Mouse (Mus musculus) stomach, embryonic 15.5 days (tissue): ENCODE results near the gene Tpst2. TPM values are rescaled to one million over a fixed set of nuclear protein-coding genes. Genes with fewer than 3 reads are reported as not detected.

Experiments
- ATAC-seq: fragments of 200-750 bp; cut with Nextera tagmentation; 2 replicates; pipeline ENCODE4 v1.8.0; 2017; ENCODE audit warnings: low read depth, moderate number of reproducible peaks, moderate TSS enrichment; ENCODE audit not compliant: insufficient read depth, low FRiP score
- H3K27ac ChIP-seq: fragments of 300-500 bp; sonication (generic); 2 replicates; pipeline ENCODE4 v1.5.1; 2015; ENCODE audit warnings: mild to moderate bottlenecking, inconsistent platforms
- H3K27me3 ChIP-seq: fragments of 300-500 bp; sonication (generic); replicated peaks from 2 replicates; pipeline ENCODE4 v1.6.1; 2015; ENCODE audit warnings: inconsistent platforms
- H3K36me3 ChIP-seq: fragments of 300-500 bp; sonication (generic); 2 replicates; pipeline ENCODE4 v1.6.1; 2015; ENCODE audit warnings: inconsistent platforms
- H3K4me1 ChIP-seq: fragments of 300-500 bp; sonication (generic); 2 replicates; pipeline ENCODE4 v1.6.1; 2015; ENCODE audit warnings: inconsistent platforms
- H3K4me2 ChIP-seq: fragments of 300-500 bp; sonication (generic); 2 replicates; pipeline ENCODE4 v1.6.1; 2015; ENCODE audit warnings: mild to moderate bottlenecking, inconsistent platforms
- H3K4me3 ChIP-seq: fragments of 300-500 bp; sonication (generic); replicated peaks from 2 replicates; pipeline ENCODE4 v1.5.1; 2015; ENCODE audit warnings: inconsistent platforms
- H3K9ac ChIP-seq: fragments of 300-500 bp; sonication (generic); 2 replicates; pipeline ENCODE4 v1.6.1; 2015; ENCODE audit warnings: inconsistent platforms
- H3K9me3 ChIP-seq: fragments of 300-500 bp; sonication (generic); 2 replicates; pipeline ENCODE4 v1.6.1; 2016; ENCODE audit warnings: inconsistent platforms
- whole genome bisulfite sequencing: fragments of 180-500 bp; shearing (Covaris S2); methylation state at CpG from one replicate; pipeline ENCODE4 v1.1.7; 2015; 5-methylcytosine and 5-hydroxymethylcytosine counted together
- polyA plus RNA-seq: library from polyadenylated mRNA; unstranded; fragments of >200 nt; fragmentation: Nextera tagmentation; extraction: Ambion mirVana; gene quantifications from 2 replicates; pipeline ENCODE4 v1.2.1, GENCODE M21; 2015

The Tpst2 gene
- 40.8 and 44.4 TPM in 2 replicates for polyA plus RNA-seq

GRCm38 (mm10) chr5:112276267-112276873 lies at the start of gene Tpst2:
TSS of gene Tpst2 (plus strand) at chr5:112276691.
- H3K27ac ChIP-seq, result peak within 1 kb of the TSS; percentile 75
- H3K9ac ChIP-seq, result peak within 1 kb of the TSS; percentile 60
- H3K4me1 ChIP-seq, result peaks cover 21% of the 10 kb centered on the region
- no peaks in the 10 kb centered on the region for H3K36me3 ChIP-seq
- peak within 1 kb of the TSS; percentile 87 for H3K4me2 ChIP-seq
- no peaks in the 10 kb centered on the region for H3K9me3 ChIP-seq
- peak within 1 kb of the TSS; percentile 79 for H3K4me3 ChIP-seq
- WGBS, result under 1% methylated on average over 62 of the region's 62 CpGs
- H3K27me3 ChIP-seq, result no peaks in the 10 kb centered on the region
- peak; percentile 95 for ATAC-seq

DNA sequence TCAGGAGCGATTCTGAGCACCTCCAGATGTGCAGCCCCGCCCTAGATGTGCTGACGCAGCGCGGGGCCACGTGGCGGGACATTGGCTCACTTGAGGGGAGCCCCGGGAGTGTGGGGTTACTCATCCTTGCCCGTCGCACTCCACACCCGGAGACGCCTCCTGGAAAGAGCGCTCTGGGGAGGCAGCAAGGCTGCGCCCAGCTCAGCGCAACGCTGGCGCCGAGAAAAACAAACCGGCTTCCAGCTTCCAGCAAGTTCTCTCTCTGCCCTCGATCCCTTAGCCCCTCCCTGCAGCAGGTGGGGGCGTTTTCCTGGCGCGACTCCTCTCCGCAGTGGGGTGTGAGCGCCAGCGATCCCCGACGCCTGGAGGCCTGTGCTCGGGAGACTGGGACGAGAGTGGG lies 49.1 kb upstream of the Tpst2 start:
- no peak for ATAC-seq
- H3K9ac ChIP-seq, result no peak overlapping the region
- no peak overlapping the region for H3K27ac ChIP-seq
- peak overlapping the region; percentile 37 for H3K4me3 ChIP-seq
- 1% methylated on average over 30 of the region's 30 CpGs for WGBS
- H3K9me3 ChIP-seq, result no peaks in the 10 kb centered on the region
- no peaks in the 10 kb centered on the region for H3K36me3 ChIP-seq
- peaks cover 52% of the 10 kb centered on the region for H3K27me3 ChIP-seq
- H3K4me1 ChIP-seq, result peaks cover 19% of the 10 kb centered on the region
- peak overlapping the region; percentile 56 for H3K4me2 ChIP-seq

GRCm38 (mm10) chr5:112227898-112228239 lies 48.6 kb upstream of the Tpst2 start:
- Histone ChIP-seq H3K36me3 (no peaks in the 10 kb centered on the region), H3K4me1 (peaks cover 19% of the 10 kb centered on the region), H3K9me3 (no peaks in the 10 kb centered on the region), H3K4me2 (peak overlapping the region; percentile 56), H3K27me3 (peaks cover 52% of the 10 kb centered on the region), H3K4me3 (peak overlapping the region; percentile 37), H3K27ac (no peak overlapping the region), H3K9ac (no peak overlapping the region)
- 4% methylated on average over 13 of the region's 13 CpGs for WGBS
- ATAC-seq, result no peak

- H3K36me3 ChIP-seq, result no peaks in the 10 kb centered on the region
- H3K9me3 ChIP-seq, result no peaks in the 10 kb centered on the region
- H3K9ac ChIP-seq, result no peak overlapping the region
- no peak overlapping the region for H3K27ac ChIP-seq
- peaks cover 52% of the 10 kb centered on the region for H3K27me3 ChIP-seq
- peaks cover 19% of the 10 kb centered on the region for H3K4me1 ChIP-seq
- ATAC-seq, result 0 out of 2 replicates have a peak, but pooled peaks have one; percentile 24
- peak overlapping the region; percentile 37 for H3K4me3 ChIP-seq
- WGBS, result 1% methylated on average over 57 of the region's 57 CpGs
- H3K4me2 ChIP-seq, result peak overlapping the region; percentile 56
Observed at GRCm38 (mm10) chr5:112228240-112229076, 48.0 kb upstream of the Tpst2 start.

- H3K4me1 ChIP-seq, result peaks cover 9% of the 10 kb centered on the region; the same call in 1 of the 2 replicates
- no peaks in the 10 kb centered on the region for H3K36me3 ChIP-seq
- H3K27ac ChIP-seq, result no peak overlapping the region
- no peaks in the 10 kb centered on the region for H3K9me3 ChIP-seq
- no peak overlapping the region for H3K4me2 ChIP-seq
- no peak overlapping the region for H3K4me3 ChIP-seq
- no peak overlapping the region for H3K9ac ChIP-seq
- peaks cover 5% of the 10 kb centered on the region; the same call in 1 of the 2 replicates for H3K27me3 ChIP-seq
- no peak for ATAC-seq
- WGBS, result 68% methylated on average over 5 of the region's 5 CpGs
Observed at GRCm38 (mm10) chr5:112235806-112236205, 40.7 kb upstream of the Tpst2 start.

GRCm38 (mm10) chr5:112236631-112237030 lies 39.9 kb upstream of the Tpst2 start:
- no peaks in the 10 kb centered on the region for H3K9me3 ChIP-seq
- no peak overlapping the region for H3K4me2 ChIP-seq
- H3K27me3 ChIP-seq, result peaks cover 5% of the 10 kb centered on the region; the same call in 1 of the 2 replicates
- peaks cover 9% of the 10 kb centered on the region; the same call in 1 of the 2 replicates for H3K4me1 ChIP-seq
- 70% methylated on average over 2 of the region's 2 CpGs for WGBS
- H3K4me3 ChIP-seq, result no peak overlapping the region
- H3K9ac ChIP-seq, result no peak overlapping the region
- H3K27ac ChIP-seq, result no peak overlapping the region
- no peak for ATAC-seq
- no peaks in the 10 kb centered on the region for H3K36me3 ChIP-seq

DNA sequence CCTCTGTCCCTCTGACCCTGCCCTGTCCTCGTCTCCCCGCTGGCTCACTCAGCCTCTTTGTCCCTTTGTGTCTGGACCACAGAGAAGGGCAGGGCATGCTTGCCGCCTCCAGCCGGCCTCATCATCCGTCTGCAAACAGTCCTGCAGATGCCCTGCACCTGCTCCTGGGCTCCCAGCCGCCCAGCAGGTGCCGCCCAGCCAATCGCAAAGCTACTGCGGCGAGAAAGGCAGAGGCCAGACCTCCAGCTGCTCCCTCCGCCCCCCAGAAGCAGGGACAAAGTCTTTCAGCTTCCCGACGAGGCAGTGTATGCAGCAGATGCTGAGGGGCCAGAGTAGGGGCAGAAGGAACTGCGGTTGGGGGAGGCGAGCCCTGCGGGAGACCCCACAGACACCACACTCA lies 39.1 kb upstream of the Tpst2 start:
- Histone ChIP-seq H3K4me1 (peaks cover 9% of the 10 kb centered on the region; the same call in 1 of the 2 replicates), H3K27ac (0 out of 2 replicates have a peak overlapping the region, but pooled peaks have one; percentile 3), H3K4me2 (peak overlapping the region; percentile 21), H3K36me3 (no peaks in the 10 kb centered on the region), H3K9ac (no peak overlapping the region), H3K9me3 (no peaks in the 10 kb centered on the region), H3K27me3 (peaks cover 5% of the 10 kb centered on the region; the same call in 1 of the 2 replicates), H3K4me3 (no peak overlapping the region)
- peak; percentile 37; the same call in 1 of the 2 replicates for ATAC-seq
- WGBS, result 4% methylated on average over 16 of the region's 16 CpGs

- WGBS, result 56% methylated on average over 9 of the region's 9 CpGs
- H3K9ac ChIP-seq, result no peak overlapping the region
- H3K4me3 ChIP-seq, result no peak overlapping the region
- H3K36me3 ChIP-seq, result no peaks in the 10 kb centered on the region
- H3K27ac ChIP-seq, result no peak overlapping the region
- H3K9me3 ChIP-seq, result no peaks in the 10 kb centered on the region
- 0 out of 2 replicates have a peak, but pooled peaks have one; percentile 4 for ATAC-seq
- peak overlapping the region; percentile 21 for H3K4me2 ChIP-seq
- H3K27me3 ChIP-seq, result peaks cover 5% of the 10 kb centered on the region; the same call in 1 of the 2 replicates
- H3K4me1 ChIP-seq, result peaks cover 9% of the 10 kb centered on the region; the same call in 1 of the 2 replicates
Observed at GRCm38 (mm10) chr5:112237866-112238570, 38.5 kb upstream of the Tpst2 start.

DNA sequence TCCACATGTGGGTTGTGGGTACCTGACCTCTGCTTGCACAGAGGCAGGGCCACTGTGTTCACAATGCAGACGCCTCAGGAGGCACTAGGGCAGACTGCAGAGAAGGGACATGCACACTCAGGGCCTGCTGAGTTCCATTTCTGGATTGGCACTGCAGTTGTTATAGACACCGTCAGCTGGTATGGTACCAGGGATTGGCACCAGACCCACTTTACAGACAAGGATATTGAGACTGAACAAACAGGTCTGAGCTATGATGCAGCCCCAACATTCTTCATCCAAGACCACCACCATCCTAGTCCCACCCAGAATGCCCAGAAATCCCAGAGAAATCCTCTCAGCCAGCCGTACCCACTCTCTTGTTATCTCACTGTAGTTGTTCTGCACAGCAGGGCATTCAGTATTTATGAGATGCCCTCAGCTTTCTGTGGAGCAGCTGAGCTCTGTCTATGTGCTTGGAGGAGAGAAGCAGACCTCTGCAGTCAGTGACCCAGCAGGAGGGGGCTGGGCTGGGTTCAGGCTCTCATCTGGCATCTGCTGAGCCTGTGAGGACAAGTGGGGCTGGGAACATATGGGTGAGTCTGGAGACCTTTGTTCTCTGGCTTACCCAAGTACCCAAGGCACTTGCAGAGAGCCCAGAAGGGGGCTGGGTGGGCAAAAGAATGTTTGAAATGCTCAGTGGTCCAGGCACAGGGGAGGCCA lies 37.6 kb upstream of the Tpst2 start:
- peaks cover 5% of the 10 kb centered on the region; the same call in 1 of the 2 replicates for H3K27me3 ChIP-seq
- H3K36me3 ChIP-seq, result no peaks in the 10 kb centered on the region
- H3K9me3 ChIP-seq, result no peaks in the 10 kb centered on the region
- H3K4me2 ChIP-seq, result no peak overlapping the region
- no peak overlapping the region for H3K9ac ChIP-seq
- WGBS, result 64% methylated on average over 3 of the region's 3 CpGs
- ATAC-seq, result no peak
- no peak overlapping the region for H3K27ac ChIP-seq
- H3K4me1 ChIP-seq, result peaks cover 9% of the 10 kb centered on the region; the same call in 1 of the 2 replicates
- H3K4me3 ChIP-seq, result no peak overlapping the region

GRCm38 (mm10) chr5:112240761-112241160 lies 35.7 kb upstream of the Tpst2 start:
- Histone ChIP-seq H3K36me3 (no peaks in the 10 kb centered on the region), H3K27me3 (peaks cover 5% of the 10 kb centered on the region; the same call in 1 of the 2 replicates), H3K9me3 (no peaks in the 10 kb centered on the region), H3K4me1 (peaks cover 9% of the 10 kb centered on the region; the same call in 1 of the 2 replicates), H3K4me2 (peak overlapping the region; percentile 42), H3K27ac (no peak overlapping the region), H3K9ac (no peak overlapping the region), H3K4me3 (peak overlapping the region; percentile 13; the same call in 1 of the 2 replicates)
- WGBS, result 3% methylated on average over 10 of the region's 10 CpGs
- ATAC-seq, result peak; percentile 41

DNA sequence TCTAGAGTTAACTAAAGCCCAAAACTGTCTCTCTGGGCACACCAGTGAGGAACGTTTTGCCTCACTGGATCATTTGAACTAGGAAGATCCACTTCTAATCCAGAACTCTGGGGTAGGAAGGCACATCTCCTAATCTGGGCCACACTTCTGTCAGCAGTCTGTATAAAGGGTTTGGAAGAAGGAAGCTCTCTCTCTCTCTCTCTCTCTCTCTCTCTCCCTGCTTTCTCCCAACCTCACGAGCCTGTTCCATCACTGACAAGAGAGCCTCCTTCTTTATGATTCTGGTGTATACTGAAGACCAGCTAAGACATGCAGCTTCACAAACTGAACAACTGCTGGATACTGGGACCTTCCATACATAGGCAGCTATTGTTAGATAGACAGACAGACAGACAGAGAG lies 34.6 kb upstream of the Tpst2 start:
- Histone ChIP-seq H3K27ac (no peak overlapping the region), H3K36me3 (no peaks in the 10 kb centered on the region), H3K9ac (no peak overlapping the region), H3K4me1 (peaks cover 9% of the 10 kb centered on the region; the same call in 1 of the 2 replicates), H3K4me3 (no peak overlapping the region), H3K9me3 (no peaks in the 10 kb centered on the region), H3K4me2 (no peak overlapping the region), H3K27me3 (no peaks in the 10 kb centered on the region)
- WGBS, result 63% methylated on average over 2 of the region's 2 CpGs
- no peak for ATAC-seq
